Mouse (Mus musculus): ENCODE measurements at regions not wholly inside any gene's neighbourhood (a gene's known extent, or its start where the extent isn't known, plus 50 kb on each side); places are given as distances from the start of the nearest gene placed in this dataset.
"Not testable (repeated sequence)": the region's sequence is repeated elsewhere in the genome, so short reads cannot be mapped to it uniquely, and the experiment has no call there.

- DNase-seq (ENCODE audit: extremely low read depth, low read depth, low spot score), result no peak
Measured at GRCm38 (mm10) chr2:78606388-78606787, 261.5 kb upstream of the Ube2e3 start.

GRCm38 (mm10) chr2:78600753-78601152, 267.2 kb upstream of the Ube2e3 start:
- DNase-seq (ENCODE audit: extremely low read depth, low read depth, low spot score), result no peak

- DNase-seq (ENCODE audit: extremely low read depth, low read depth, low spot score), result no peak
Measured at GRCm38 (mm10) chr2:78598039-78598438, 269.9 kb upstream of the Ube2e3 start.

GRCm38 (mm10) chr2:78596251-78596650, 271.7 kb upstream of the Ube2e3 start:
- DNase-seq (ENCODE audit: extremely low read depth, low read depth, low spot score), result no peak

GRCm38 (mm10) chr2:78580013-78580412, 287.9 kb upstream of the Ube2e3 start:
- no peak for DNase-seq (ENCODE audit: extremely low read depth, low read depth, low spot score)

- DNase-seq (ENCODE audit: extremely low read depth, low read depth, low spot score), result no peak
Measured at GRCm38 (mm10) chr2:78572492-78572891, 295.4 kb upstream of the Ube2e3 start.

- no peak for DNase-seq (ENCODE audit: extremely low read depth, low read depth, low spot score)
Measured at GRCm38 (mm10) chr2:78558128-78558527, 309.8 kb upstream of the Ube2e3 start.

GRCm38 (mm10) chr2:78551085-78551484, 316.8 kb upstream of the Ube2e3 start:
- no peak for DNase-seq (ENCODE audit: extremely low read depth, low read depth, low spot score)

- no peak for DNase-seq (ENCODE audit: extremely low read depth, low read depth, low spot score)
Measured at GRCm38 (mm10) chr2:78548683-78549467, 319.0 kb upstream of the Ube2e3 start.

- no peak for DNase-seq (ENCODE audit: extremely low read depth, low read depth, low spot score)
Measured at GRCm38 (mm10) chr2:78547286-78547685, 320.6 kb upstream of the Ube2e3 start.

- no peak for DNase-seq (ENCODE audit: extremely low read depth, low read depth, low spot score)
Measured at GRCm38 (mm10) chr2:78540422-78540821, 327.5 kb upstream of the Ube2e3 start.

GRCm38 (mm10) chr2:78539592-78540300, 328.2 kb upstream of the Ube2e3 start:
- no peak for DNase-seq (ENCODE audit: extremely low read depth, low read depth, low spot score)

- DNase-seq (ENCODE audit: extremely low read depth, low read depth, low spot score), result no peak
Measured at GRCm38 (mm10) chr2:78537574-78537973, 330.4 kb upstream of the Ube2e3 start.

- not testable (repeated sequence) for DNase-seq (ENCODE audit: extremely low read depth, low read depth, low spot score)
Measured at GRCm38 (mm10) chr2:78533881-78534280, 334.0 kb upstream of the Ube2e3 start.

- no peak for DNase-seq (ENCODE audit: extremely low read depth, low read depth, low spot score)
Measured at GRCm38 (mm10) chr2:78530535-78530934, 337.4 kb upstream of the Ube2e3 start.

- DNase-seq (ENCODE audit: extremely low read depth, low read depth, low spot score), result no peak
Measured at GRCm38 (mm10) chr2:78520258-78521023, 347.5 kb upstream of the Ube2e3 start.

GRCm38 (mm10) chr2:78493115-78493514, 374.8 kb upstream of the Ube2e3 start:
- no peak for DNase-seq (ENCODE audit: extremely low read depth, low read depth, low spot score)

- DNase-seq (ENCODE audit: extremely low read depth, low read depth, low spot score), result peak; percentile 37
Measured at GRCm38 (mm10) chr2:78480036-78480435, 387.9 kb upstream of the Ube2e3 start.

GRCm38 (mm10) chr2:78459444-78459843, 408.5 kb upstream of the Ube2e3 start:
- DNase-seq (ENCODE audit: extremely low read depth, low read depth, low spot score), result no peak

GRCm38 (mm10) chr2:78453411-78453810, 414.5 kb upstream of the Ube2e3 start:
- DNase-seq (ENCODE audit: extremely low read depth, low read depth, low spot score), result no peak

- DNase-seq (ENCODE audit: extremely low read depth, low read depth, low spot score), result no peak
Measured at GRCm38 (mm10) chr2:78436816-78437215, 431.1 kb upstream of the Ube2e3 start.

GRCm38 (mm10) chr2:78435071-78435470, 432.9 kb upstream of the Ube2e3 start:
- no peak for DNase-seq (ENCODE audit: extremely low read depth, low read depth, low spot score)
